Mouse (Mus musculus) spleen, adult 2 months (tissue): ENCODE measurements around the gene Mrpl16. TPM values are rescaled to one million over a fixed set of nuclear protein-coding genes. Genes with fewer than 3 reads are reported as not detected.

Experiments
- DNase-seq, 2 experiments: peaks; one replicate each; pipeline versions ENCODE4 v3.0.0 to v3.0.0-alpha.2; 2012 to 2021; ENCODE audit warnings: low spot score in 2 of 2, low read depth in 1 of 2
- H3K27ac ChIP-seq: fragments of 200-500 bp; 2 replicates; pipeline ENCODE4 v1.5.1; 2012; ENCODE audit warnings: low read length, inconsistent platforms; ENCODE audit not compliant: insufficient read depth
- H3K27me3 ChIP-seq: fragments of 200-500 bp; 2 replicates; pipeline ENCODE4 v1.6.1; 2012; ENCODE audit warnings: mild to moderate bottlenecking, moderate library complexity, low read length, inconsistent platforms; ENCODE audit not compliant: control insufficient read depth, insufficient read depth
- H3K36me3 ChIP-seq: fragments of 200-500 bp; 2 replicates; pipeline ENCODE4 v1.6.1; 2012; ENCODE audit warnings: mild to moderate bottlenecking, low read length, inconsistent platforms; ENCODE audit not compliant: control insufficient read depth, insufficient read depth
- H3K4me1 ChIP-seq: fragments of 200-500 bp; 2 replicates; pipeline ENCODE4 v1.6.1; 2011; ENCODE audit warnings: inconsistent platforms; ENCODE audit not compliant: control insufficient read depth, insufficient read depth, insufficient read length
- H3K4me3 ChIP-seq: fragments of 200-500 bp; 2 replicates; pipeline ENCODE4 v1.5.1; 2011; ENCODE audit warnings: mild to moderate bottlenecking, inconsistent platforms; ENCODE audit not compliant: insufficient read depth, insufficient read length; ENCODE audit errors: extremely low read depth
- CTCF ChIP-seq: fragments of 200-500 bp; IDR thresholded peaks from 2 replicates; pipeline ENCODE4 v1.5.1; 2011; ENCODE audit warnings: mild to moderate bottlenecking, inconsistent platforms; ENCODE audit not compliant: insufficient read depth, insufficient read length, insufficient replicate concordance; ENCODE audit errors: extremely low read depth
- POLR2A ChIP-seq: fragments of 200-500 bp; IDR thresholded peaks from 2 replicates; pipeline ENCODE4 v1.6.1; 2011; ENCODE audit warnings: low read depth, low read length, inconsistent platforms
- WGBS: fragments of 180-500 bp; shearing (Covaris S2); methylation state at CpG from one replicate; pipeline ENCODE4 v1.1.7; 2018; 5-methylcytosine and 5-hydroxymethylcytosine counted together
- polyA plus RNA-seq: library from polyadenylated mRNA; depleted of rRNA; stranded (reverse); fragments of >200 nt; gene quantifications from 2 replicates; pipeline ENCODE4 v1.2.3, GENCODE M21; 2012; rRNA removed

Mrpl16 gene
- polyA plus RNA-seq: 4.1 and 5.4 TPM in 2 replicates

DNA sequence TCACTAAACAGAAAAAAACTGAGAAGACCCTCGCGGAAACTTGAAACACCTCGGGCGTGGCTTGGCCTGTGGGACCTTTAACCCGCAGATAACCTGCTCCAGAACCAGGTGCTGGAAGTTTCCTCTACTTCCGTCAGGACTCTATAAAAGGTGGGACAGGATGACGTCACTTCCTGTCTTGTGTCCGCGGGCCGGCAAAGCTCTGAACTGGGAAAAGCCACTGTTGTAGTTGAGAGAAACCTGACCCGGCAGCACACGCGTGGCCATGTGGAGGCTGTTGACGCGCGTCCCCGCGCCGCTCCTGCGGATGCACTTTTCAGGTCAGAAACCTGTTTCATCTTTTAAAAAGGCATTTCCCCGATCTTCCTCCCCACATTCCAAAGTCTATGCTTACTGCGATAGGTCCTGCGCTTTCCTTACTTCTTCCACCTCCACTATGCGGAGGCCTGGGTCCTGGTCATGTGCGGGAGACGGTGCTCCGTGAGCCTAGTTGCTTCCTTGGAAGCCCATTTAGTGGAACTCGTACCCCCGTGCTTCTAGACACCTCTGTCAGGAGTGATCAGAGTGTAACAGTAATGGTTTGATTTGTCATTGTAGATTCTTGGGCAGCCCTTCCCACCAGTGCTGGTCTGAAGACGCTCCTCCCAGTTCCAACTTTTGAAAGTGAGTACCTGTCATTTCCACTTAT lies at the start of gene Mrpl16:
TSS of gene Mrpl16 (plus strand) at position 187 of the 688 bp plus-strand sequence.
- Histone ChIP-seq H3K4me1 (peaks cover 14% of the 10 kb centered on the region), H3K27me3 (no peaks in the 10 kb centered on the region), H3K36me3 (peaks cover 7% of the 10 kb centered on the region), H3K27ac (peak within 1 kb of the TSS; percentile 61), H3K4me3 (peak within 1 kb of the TSS; percentile 97)
- 1% methylated on average over 30 of the region's 30 CpGs for WGBS
- TF ChIP-seq POLR2A: peak; percentile 19; the same call in 1 of the 2 replicates
- no peak for TF ChIP-seq CTCF
- peak; percentile 77 to 88 for DNase-seq

DNA sequence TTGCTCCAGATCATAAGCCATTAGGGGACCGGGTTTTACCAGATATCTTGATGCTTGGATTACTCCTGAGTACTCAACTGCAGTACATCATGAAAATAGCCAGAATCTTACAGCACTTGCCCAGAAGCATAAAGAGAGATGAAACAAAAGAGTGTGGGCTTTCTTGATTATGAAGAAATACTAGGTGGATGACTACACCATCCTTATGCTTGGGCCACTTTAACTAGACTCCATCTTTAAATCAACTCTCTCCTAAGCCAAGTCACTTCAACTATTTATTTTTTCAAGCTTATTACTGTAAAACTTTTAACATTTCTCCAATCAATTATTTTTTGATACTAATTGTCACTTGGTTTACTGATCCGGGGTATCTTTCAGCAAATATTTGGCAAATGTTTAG lies 46.3 kb upstream of the Mrpl16 start:
- DNase-seq: no peak
- H3K36me3 ChIP-seq: no peaks in the 10 kb centered on the region
- H3K4me1 ChIP-seq: no peaks in the 10 kb centered on the region
- H3K27ac ChIP-seq: no peak overlapping the region
- H3K27me3 ChIP-seq: no peaks in the 10 kb centered on the region
- no peak overlapping the region for H3K4me3 ChIP-seq
- 90% methylated on average over 2 of the region's 2 CpGs for WGBS
- no peak for TF ChIP-seq POLR2A
- TF ChIP-seq CTCF: no peak

DNA sequence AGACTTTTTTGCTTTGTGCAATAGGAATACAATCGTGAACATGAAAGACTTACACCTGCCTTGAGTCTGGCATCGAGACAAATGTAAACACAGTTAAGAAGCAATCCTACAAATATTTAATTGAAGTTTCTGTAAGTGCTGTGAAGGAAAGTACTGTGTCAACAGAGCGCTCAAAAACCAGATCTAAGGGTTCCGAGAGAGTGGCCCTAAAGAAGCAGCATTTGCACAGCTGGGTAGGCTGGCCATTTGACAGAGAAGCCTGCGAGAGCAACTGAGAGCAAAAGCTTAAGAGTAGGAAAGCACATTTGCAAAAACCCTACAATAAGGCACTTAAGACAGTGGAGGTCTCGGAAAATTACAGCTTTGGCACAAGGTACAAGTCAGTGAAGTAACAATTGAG lies 45.9 kb upstream of the Mrpl16 start:
- Histone ChIP-seq H3K27me3 (no peaks in the 10 kb centered on the region), H3K4me1 (no peaks in the 10 kb centered on the region), H3K4me3 (no peak overlapping the region), H3K36me3 (no peaks in the 10 kb centered on the region), H3K27ac (no peak overlapping the region)
- 89% methylated on average over 6 of the region's 6 CpGs for WGBS
- no peak for DNase-seq
- no peak for TF ChIP-seq POLR2A
- TF ChIP-seq CTCF: no peak

DNA sequence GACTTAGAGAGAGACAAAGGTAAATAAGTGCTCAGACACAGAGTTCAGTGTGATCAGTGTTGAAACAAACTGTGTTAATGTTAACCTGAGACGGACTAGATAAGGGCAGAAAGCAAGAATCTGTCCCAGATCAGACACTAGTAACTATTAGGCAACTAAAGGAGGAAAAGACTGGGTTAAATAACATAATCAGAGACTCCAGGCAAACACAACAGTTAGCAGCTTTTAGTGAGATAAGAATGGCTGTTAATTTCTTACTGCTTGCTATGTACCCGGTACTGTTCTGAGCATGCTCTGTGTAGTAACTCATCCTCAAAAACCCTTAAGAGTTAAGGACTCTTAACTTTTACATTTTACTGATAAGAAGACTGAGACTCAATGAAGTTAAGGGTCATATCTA lies 44.3 kb upstream of the Mrpl16 start:
- TF ChIP-seq POLR2A (no peak), CTCF (no peak)
- no peaks in the 10 kb centered on the region for H3K27me3 ChIP-seq
- H3K27ac ChIP-seq: no peak overlapping the region
- DNase-seq: no peak
- no peaks in the 10 kb centered on the region for H3K4me1 ChIP-seq
- WGBS: 81% methylated on average over 2 of the region's 2 CpGs
- H3K36me3 ChIP-seq: no peaks in the 10 kb centered on the region
- no peak overlapping the region for H3K4me3 ChIP-seq

DNA sequence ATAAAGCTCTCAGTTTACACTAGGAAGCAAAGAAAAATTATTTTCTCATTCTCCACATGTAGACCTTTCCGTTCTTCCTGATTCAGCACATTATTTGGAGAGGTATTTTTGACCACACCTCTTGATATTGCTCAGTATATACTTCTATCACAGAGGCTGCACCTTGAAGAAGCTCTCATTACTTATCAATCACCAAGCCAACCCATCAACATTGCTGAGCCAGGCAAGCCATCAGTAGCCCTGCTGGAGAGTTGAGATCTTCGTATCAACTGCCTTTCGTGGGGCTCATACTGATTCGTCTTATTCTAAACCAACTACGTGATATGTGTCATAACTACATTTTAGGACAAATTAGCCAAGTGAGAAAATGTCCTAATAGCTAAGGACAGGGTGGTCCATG lies 42.9 kb upstream of the Mrpl16 start:
- no peak for DNase-seq
- TF ChIP-seq CTCF (no peak), POLR2A (no peak)
- no peak overlapping the region for H3K27ac ChIP-seq
- no peaks in the 10 kb centered on the region for H3K27me3 ChIP-seq
- no peaks in the 10 kb centered on the region for H3K36me3 ChIP-seq
- WGBS: 86% methylated on average over 5 of the region's 5 CpGs
- no peak overlapping the region for H3K4me3 ChIP-seq
- H3K4me1 ChIP-seq: no peaks in the 10 kb centered on the region

DNA sequence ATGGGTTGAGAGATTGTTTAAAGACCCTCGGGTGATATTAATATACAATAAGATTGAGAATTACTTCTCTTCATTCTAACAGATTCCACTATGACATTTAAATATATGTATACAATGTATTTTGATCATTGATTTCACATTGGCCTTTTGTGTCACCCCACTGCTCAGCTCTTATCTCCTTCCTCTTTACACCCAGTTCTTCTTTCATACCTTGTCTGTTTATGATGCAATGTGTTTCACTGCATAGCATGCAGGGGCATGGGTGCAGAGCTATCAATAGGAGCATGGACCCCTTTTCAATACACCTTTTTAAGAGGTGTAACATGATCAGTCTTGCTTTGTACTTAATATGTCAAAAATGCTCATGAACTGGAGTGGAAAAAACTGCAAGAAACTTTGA lies 39.9 kb upstream of the Mrpl16 start:
- no peak overlapping the region for H3K27ac ChIP-seq
- H3K4me3 ChIP-seq: no peak overlapping the region
- 73% methylated on average over 1 of the region's 1 CpGs for WGBS
- H3K36me3 ChIP-seq: no peaks in the 10 kb centered on the region
- H3K4me1 ChIP-seq: no peaks in the 10 kb centered on the region
- TF ChIP-seq CTCF (no peak), POLR2A (no peak)
- H3K27me3 ChIP-seq: no peaks in the 10 kb centered on the region
- DNase-seq: no peak

DNA sequence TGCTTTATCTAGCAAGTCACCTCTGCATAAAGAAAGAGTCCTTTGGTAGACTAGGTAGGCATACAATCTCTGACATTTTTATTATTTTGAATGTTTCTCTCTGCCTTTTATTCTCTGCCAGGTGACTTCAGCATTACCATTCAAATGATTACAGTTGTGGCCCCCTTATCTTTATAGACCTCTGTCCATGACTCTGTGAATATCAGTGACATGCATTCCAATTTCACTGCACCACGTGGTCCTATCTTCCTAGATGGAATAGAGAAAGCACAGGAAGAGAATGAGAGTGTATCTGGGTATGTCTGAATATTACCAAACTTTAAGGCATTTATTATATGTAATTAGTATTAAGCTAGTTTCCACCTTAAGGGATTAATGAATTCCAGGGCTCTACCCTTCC lies 33.7 kb upstream of the Mrpl16 start:
- H3K4me3 ChIP-seq: no peak overlapping the region; the same call in 1 of the 2 replicates
- DNase-seq: no peak
- no peaks in the 10 kb centered on the region for H3K36me3 ChIP-seq
- H3K4me1 ChIP-seq: no peaks in the 10 kb centered on the region
- no peak overlapping the region for H3K27ac ChIP-seq
- no peak for TF ChIP-seq CTCF
- no peak for TF ChIP-seq POLR2A
- WGBS: 67% methylated on average over 1 of the region's 1 CpGs
- no peaks in the 10 kb centered on the region for H3K27me3 ChIP-seq
